Mouse (Mus musculus): ENCODE measurements around the gene Endog. TPM values are rescaled to one million over a fixed set of nuclear protein-coding genes. Genes with fewer than 3 reads are reported as not detected.

Endog gene
- not detected for polyA plus RNA-seq (2014; fragmentation: Illumina TruSeq; extraction: RNeasy Lipid Tissue Mini Kit (QIAGEN cat#74804))

GRCm38 (mm10) chr2:30171371-30171996 is at the start of gene Endog:
TSS of gene Endog (plus strand) at chr2:30171493.

GRCm38 (mm10) chr2:30124472-30125274 is 46.6 kb upstream of the Endog start, which contains the start of gene Zer1:
TSS of gene Zer1 (minus strand) at chr2:30124585.

GRCm38 (mm10) chr2:30133613-30134377 is 37.5 kb upstream of the Endog start, which contains the start of gene Tbc1d13:
TSS of gene Tbc1d13 (plus strand) at chr2:30133746.

GRCm38 (mm10) chr2:30177700-30178675 is 6.7 kb downstream of the Endog start, which contains the start of gene Spout1:
TSS of gene Spout1 (minus strand) at chr2:30178459.

GRCm38 (mm10) chr2:30205629-30206357 is 34.5 kb downstream of the Endog start, which contains the start of gene Kyat1:
TSS of gene Kyat1 (minus strand) at chr2:30205847.

Other genes starting within 250 kb of the Endog start
- gene Gle1, start 236.1 kb upstream of the Endog start, polyA plus RNA-seq (2014; fragmentation: Illumina TruSeq; extraction: RNeasy Lipid Tissue Mini Kit (QIAGEN cat#74804)), result 10.7 TPM
- gene Sptan1, start 205.9 kb upstream of the Endog start, polyA plus RNA-seq (2014; fragmentation: Illumina TruSeq; extraction: RNeasy Lipid Tissue Mini Kit (QIAGEN cat#74804)), result 52.6 TPM
- 0.83 TPM for gene Wdr34, start 122.6 kb upstream of the Endog start, polyA plus RNA-seq (2014; fragmentation: Illumina TruSeq; extraction: RNeasy Lipid Tissue Mini Kit (QIAGEN cat#74804))
- 804 TPM for gene Set, start 114.1 kb upstream of the Endog start, polyA plus RNA-seq (2014; fragmentation: Illumina TruSeq; extraction: RNeasy Lipid Tissue Mini Kit (QIAGEN cat#74804))
- gene Pkn3, start 93.8 kb upstream of the Endog start, polyA plus RNA-seq (2014; fragmentation: Illumina TruSeq; extraction: RNeasy Lipid Tissue Mini Kit (QIAGEN cat#74804)), result not detected
- gene Zdhhc12, start 77.8 kb upstream of the Endog start, polyA plus RNA-seq (2014; fragmentation: Illumina TruSeq; extraction: RNeasy Lipid Tissue Mini Kit (QIAGEN cat#74804)), result 1.3 TPM
- 1.5 TPM for gene Zer1, start 46.9 kb upstream of the Endog start, polyA plus RNA-seq (2014; fragmentation: Illumina TruSeq; extraction: RNeasy Lipid Tissue Mini Kit (QIAGEN cat#74804))
- gene Tbc1d13, start 37.7 kb upstream of the Endog start, polyA plus RNA-seq (2014; fragmentation: Illumina TruSeq; extraction: RNeasy Lipid Tissue Mini Kit (QIAGEN cat#74804)), result 11.6 TPM
- 1.5 TPM for gene Spout1, start 7.0 kb downstream of the Endog start, polyA plus RNA-seq (2014; fragmentation: Illumina TruSeq; extraction: RNeasy Lipid Tissue Mini Kit (QIAGEN cat#74804))
- gene Kyat1, start 34.4 kb downstream of the Endog start, polyA plus RNA-seq (2014; fragmentation: Illumina TruSeq; extraction: RNeasy Lipid Tissue Mini Kit (QIAGEN cat#74804)), result 0.31 TPM
- gene Lrrc8a, start 66.2 kb downstream of the Endog start, polyA plus RNA-seq (2014; fragmentation: Illumina TruSeq; extraction: RNeasy Lipid Tissue Mini Kit (QIAGEN cat#74804)), result 2.5 TPM
- not detected for gene Gm28035, start 69.1 kb downstream of the Endog start, polyA plus RNA-seq (2014; fragmentation: Illumina TruSeq; extraction: RNeasy Lipid Tissue Mini Kit (QIAGEN cat#74804))
- 2.3 TPM for gene Phyhd1, start 94.7 kb downstream of the Endog start, polyA plus RNA-seq (2014; fragmentation: Illumina TruSeq; extraction: RNeasy Lipid Tissue Mini Kit (QIAGEN cat#74804))
- 7.3 TPM for gene Gm28038, start 109.5 kb downstream of the Endog start, polyA plus RNA-seq (2014; fragmentation: Illumina TruSeq; extraction: RNeasy Lipid Tissue Mini Kit (QIAGEN cat#74804))
- 6.8 TPM for gene Dolk, start 114.8 kb downstream of the Endog start, polyA plus RNA-seq (2014; fragmentation: Illumina TruSeq; extraction: RNeasy Lipid Tissue Mini Kit (QIAGEN cat#74804))
- 31.1 TPM for gene Nup188, start 114.9 kb downstream of the Endog start, polyA plus RNA-seq (2014; fragmentation: Illumina TruSeq; extraction: RNeasy Lipid Tissue Mini Kit (QIAGEN cat#74804))
- not detected for gene Sh3glb2, start 187.8 kb downstream of the Endog start, polyA plus RNA-seq (2014; fragmentation: Illumina TruSeq; extraction: RNeasy Lipid Tissue Mini Kit (QIAGEN cat#74804))
- gene Miga2, start 192.7 kb downstream of the Endog start, polyA plus RNA-seq (2014; fragmentation: Illumina TruSeq; extraction: RNeasy Lipid Tissue Mini Kit (QIAGEN cat#74804)), result 0.29 TPM
- not detected for gene Dolpp1, start 220.8 kb downstream of the Endog start, polyA plus RNA-seq (2014; fragmentation: Illumina TruSeq; extraction: RNeasy Lipid Tissue Mini Kit (QIAGEN cat#74804))
- 4.6 TPM for gene Crat, start 244.3 kb downstream of the Endog start, polyA plus RNA-seq (2014; fragmentation: Illumina TruSeq; extraction: RNeasy Lipid Tissue Mini Kit (QIAGEN cat#74804))
- gene Ptpa, start 244.5 kb downstream of the Endog start, polyA plus RNA-seq (2014; fragmentation: Illumina TruSeq; extraction: RNeasy Lipid Tissue Mini Kit (QIAGEN cat#74804)), result 2.7 TPM

Data from ovary, adult 10 weeks (tissue).